Mouse (Mus musculus): ENCODE measurements at regions not wholly inside any gene's neighbourhood (a gene's known extent, or its start where the extent isn't known, plus 50 kb on each side); places are given as distances from the start of the nearest gene placed in this dataset.

- TF ChIP-seq CTCF (IDR thresholded peaks at IDR 0.05) = no peak
- no peak for TF ChIP-seq EP300 (IDR thresholded peaks at IDR 0.05)
Measured at GRCm38 (mm10) chrX:103556046-103556445, 74.3 kb upstream of the Zcchc13 start.

Measured in lung, postnatal 0 days (tissue).